Mouse (Mus musculus) liver, adult 2 months (tissue): ENCODE results near the gene Slc27a4.

ENCODE experiments used
- CTCF ChIP-seq: fragments of 200-500 bp; IDR thresholded peaks from 2 replicates; pipeline ENCODE4 v1.5.1; 2011; ENCODE audit warnings: low read depth, low read length, control low read depth
- POLR2A ChIP-seq: fragments of 200-500 bp; IDR thresholded peaks from 2 replicates; pipeline ENCODE4 v1.6.1; 2011; ENCODE audit warnings: low read length, control low read depth; ENCODE audit not compliant: insufficient read depth; ENCODE audit errors: extremely low read depth

DNA sequence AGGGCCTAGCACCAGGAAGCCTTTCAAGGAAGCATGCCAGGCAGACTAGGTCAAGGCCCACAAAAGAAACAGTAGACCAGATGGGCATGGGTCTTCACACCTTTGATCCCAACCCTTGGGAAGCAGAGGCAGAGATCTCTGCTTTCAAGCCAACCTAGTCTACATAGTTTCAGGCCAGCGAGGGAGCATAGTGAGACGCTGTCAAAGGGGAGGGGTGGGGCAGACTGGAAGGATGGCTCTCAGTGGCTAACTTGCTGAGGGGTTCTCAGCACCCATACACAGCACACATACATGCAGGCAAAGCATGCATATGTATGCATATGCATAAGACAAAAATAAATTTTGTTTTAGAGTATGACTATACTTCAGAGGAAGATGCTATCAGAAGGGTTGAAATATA is 16.9 kb downstream of the Slc27a4 start:
- no peak for TF ChIP-seq CTCF
- TF ChIP-seq POLR2A = no peak
